Mouse (Mus musculus) lung, postnatal 36 days (tissue): ENCODE results near the gene Xntrpc.

ENCODE experiments used
- DNase-seq: peaks from one replicate; pipeline ENCODE4 v3.0.0; 2022; ENCODE audit warnings: mixed read lengths

Xntrpc gene

GRCm38 (mm10) chr7:102082816-102083215, 17.3 kb downstream of the Xntrpc start, which contains the start of gene Trpc2:
TSS of gene Trpc2 (plus strand) at chr7:102083116.
- no peak for DNase-seq

GRCm38 (mm10) chr7:102084041-102084696, 18.7 kb downstream of the Xntrpc start:
- DNase-seq: no peak

GRCm38 (mm10) chr7:102087336-102087735, 21.8 kb downstream of the Xntrpc start:
- DNase-seq: no peak

DNA sequence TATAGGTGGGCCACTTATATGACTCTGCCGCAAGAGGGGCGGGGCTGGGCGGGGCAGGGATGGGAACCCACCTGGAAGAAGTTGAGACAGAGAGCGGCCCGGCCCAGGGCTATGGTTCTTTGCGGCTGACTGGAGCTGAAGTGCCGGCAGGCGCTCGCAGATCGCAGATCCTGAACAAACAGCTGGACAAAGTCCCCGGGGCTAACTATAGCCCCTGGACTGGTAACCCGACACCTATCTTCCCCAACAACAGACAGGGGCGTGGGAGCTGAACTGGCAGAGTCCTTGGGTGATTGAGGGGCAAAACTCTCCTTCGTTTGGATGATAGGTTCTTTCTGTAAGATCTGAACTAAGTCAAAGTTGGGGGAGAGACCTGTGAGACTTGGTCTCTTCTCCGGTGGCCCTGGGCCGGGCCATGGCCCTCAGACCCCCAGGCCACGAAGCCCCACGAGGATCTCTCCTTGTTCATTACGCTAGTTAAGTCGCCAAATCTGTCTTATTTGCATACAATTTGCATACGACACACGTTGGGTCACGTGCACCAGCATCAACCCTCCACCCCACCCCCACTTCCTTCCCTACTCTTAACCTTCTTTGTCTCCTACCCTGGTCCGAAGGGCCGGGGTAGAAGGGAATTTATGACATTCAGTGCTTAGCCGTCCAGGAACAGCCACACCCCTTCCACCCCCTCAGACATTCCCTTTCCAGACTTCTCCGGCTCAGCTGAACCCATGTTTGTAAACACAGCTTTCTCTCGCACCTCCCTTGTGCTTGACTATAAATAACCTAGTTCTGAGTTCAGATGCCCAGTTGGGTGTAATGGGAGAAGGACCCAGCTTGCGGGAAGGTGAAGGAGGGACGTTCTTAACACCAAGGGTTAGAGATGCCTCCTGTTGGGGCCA, 34.5 kb downstream of the Xntrpc start:
- peak; percentile 70 for DNase-seq

GRCm38 (mm10) chr7:102100868-102101267, 35.4 kb downstream of the Xntrpc start:
- DNase-seq: no peak

- DNase-seq: no peak
Observed at GRCm38 (mm10) chr7:102101487-102101886, 36.0 kb downstream of the Xntrpc start, which contains the start of gene Art1. TSS of gene Art1 (plus strand) at chr7:102101743.

- DNase-seq: no peak
Observed at GRCm38 (mm10) chr7:102102241-102102640, 36.7 kb downstream of the Xntrpc start.

DNA sequence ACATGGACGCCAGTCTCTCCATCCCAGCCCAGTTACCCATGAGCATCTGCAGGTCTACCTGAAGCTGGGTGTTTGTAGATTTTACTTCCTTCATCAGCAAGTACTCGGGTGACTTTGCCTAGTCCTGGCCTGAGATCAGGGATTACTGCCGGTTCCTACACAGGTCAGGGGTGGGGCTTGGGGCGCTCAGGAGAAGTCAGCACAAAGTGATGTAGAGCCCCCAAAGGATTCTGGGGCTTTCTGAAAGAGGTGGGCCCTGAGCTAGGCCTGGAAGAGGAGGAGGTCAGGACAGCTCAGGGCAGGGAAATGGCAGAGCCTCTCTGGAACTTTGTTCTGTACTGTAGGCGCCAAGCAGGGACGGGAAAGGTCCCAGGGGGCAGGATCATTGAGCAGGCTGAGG, 37.2 kb downstream of the Xntrpc start:
- no peak for DNase-seq

DNA sequence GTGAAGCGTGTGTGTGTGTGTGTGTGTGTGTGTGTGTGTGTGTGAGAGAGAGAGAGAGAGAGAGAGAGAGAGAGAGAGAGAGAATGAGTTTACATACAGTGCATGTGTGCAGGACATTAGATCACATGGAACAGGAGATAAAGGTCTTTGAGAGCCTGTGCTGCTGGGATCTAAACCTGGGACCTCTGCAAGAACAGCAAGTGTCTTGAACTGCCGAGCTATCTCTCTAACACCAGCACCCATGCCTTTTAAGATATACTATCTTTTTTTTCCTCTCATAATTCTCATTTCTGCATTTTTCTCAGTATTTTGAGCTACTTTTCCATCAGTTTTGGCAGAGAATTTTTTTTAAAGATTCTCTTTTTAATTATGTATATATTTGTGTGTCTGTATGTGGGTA, 38.0 kb downstream of the Xntrpc start:
- DNase-seq: no peak

GRCm38 (mm10) chr7:102104126-102104525, 38.6 kb downstream of the Xntrpc start:
- peak; percentile 57 for DNase-seq

- no peak for DNase-seq
Observed at GRCm38 (mm10) chr7:102106700-102107141, 41.2 kb downstream of the Xntrpc start.

GRCm38 (mm10) chr7:102108206-102108605, 42.7 kb downstream of the Xntrpc start:
- no peak for DNase-seq

GRCm38 (mm10) chr7:102109171-102109570, 43.7 kb downstream of the Xntrpc start, which contains the start of gene Art5:
TSS of gene Art5 (minus strand) at chr7:102109489.
- no peak for DNase-seq

- DNase-seq: no peak
Observed at GRCm38 (mm10) chr7:102109746-102110145, 44.2 kb downstream of the Xntrpc start.

DNA sequence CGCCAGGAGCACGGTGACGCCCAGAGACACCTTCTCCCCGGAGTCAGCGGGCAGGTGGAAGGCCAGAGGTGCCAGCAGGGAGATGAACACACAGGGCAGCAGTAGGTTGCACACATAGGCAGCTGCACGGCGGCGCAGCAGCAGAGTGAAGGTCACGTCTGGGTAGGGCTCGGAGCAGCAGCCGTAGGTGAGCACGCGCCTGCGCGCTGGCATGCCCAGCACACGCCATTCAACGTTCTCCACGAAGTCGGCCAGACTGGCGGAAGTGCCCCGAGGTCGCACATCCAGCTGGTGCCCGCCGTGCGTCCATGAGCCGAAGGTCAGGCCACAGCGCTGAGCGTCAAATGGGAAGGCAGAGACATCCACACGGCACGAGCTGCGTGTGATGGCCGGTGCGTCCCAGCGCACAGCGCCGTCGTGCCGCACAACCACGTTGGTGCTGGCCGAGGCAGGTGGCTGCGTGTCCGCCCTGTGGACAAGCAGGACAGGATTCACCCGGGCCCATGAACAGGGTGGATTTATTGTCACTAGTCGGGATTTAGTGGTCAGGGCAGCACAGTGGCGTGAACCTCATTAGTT, 47.7 kb downstream of the Xntrpc start:
- no peak for DNase-seq

GRCm38 (mm10) chr7:102116579-102117331, 51.2 kb downstream of the Xntrpc start, which contains the start of gene Chrna10:
TSS of gene Chrna10 (minus strand) at chr7:102116828.
- peak; percentile 18 for DNase-seq

GRCm38 (mm10) chr7:102117382-102117781, 51.9 kb downstream of the Xntrpc start:
- no peak for DNase-seq

GRCm38 (mm10) chr7:102120326-102120725, 54.8 kb downstream of the Xntrpc start:
- DNase-seq: no peak

DNA sequence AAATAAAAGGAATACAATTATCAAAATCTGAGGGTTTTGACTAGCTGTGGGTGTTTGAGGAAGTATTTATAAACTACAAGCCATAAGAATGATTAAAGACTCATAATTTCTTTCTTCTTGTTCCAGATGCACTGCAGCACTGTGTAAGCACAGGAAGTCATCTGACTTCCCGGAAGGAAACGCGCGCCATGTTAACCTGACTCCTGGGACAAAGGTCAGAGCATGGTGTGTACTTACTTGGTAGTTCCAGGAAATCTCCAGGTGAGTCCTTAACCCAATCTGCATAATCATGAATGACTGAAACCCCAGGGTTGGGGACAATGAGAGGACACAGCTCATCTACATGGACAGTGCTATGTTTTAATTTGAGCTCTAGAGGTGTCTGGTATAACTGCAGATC, 66.9 kb downstream of the Xntrpc start:
- DNase-seq: peak; percentile 52

DNA sequence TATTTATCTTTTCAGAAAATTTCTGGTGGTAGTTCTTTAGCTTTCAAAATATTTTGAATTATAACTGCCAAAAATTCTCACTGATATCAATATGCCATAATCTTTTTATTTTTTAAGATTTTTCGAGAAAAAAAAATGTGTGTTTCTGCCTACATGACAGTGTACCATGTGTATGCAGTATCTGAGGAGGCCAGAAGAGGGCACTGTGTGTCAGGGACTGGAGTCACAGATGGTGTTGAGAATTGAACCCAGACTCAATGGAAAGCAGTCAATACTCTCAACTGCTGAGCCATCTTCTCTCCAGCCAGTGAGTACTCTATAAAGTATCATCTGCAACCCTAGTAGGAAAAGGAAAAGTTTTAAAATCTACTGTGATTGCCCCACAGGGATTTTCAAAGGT, 72.0 kb downstream of the Xntrpc start:
- peak; percentile 46 for DNase-seq

GRCm38 (mm10) chr7:102137898-102138297, 72.4 kb downstream of the Xntrpc start:
- DNase-seq: no peak
